Mouse (Mus musculus): ENCODE measurements around the gene Ppp1r12c. TPM values are rescaled to one million over a fixed set of nuclear protein-coding genes. Genes with fewer than 3 reads are reported as not detected.
"Not testable (repeated sequence)": the region's sequence is repeated elsewhere in the genome, so short reads cannot be mapped to it uniquely, and the experiment has no call there.

The Ppp1r12c gene
- 50.2 and 53.9 TPM in 2 replicates for polyA plus RNA-seq (2016; fragmentation: Nextera tagmentation; extraction: Ambion mirVana)

DNA sequence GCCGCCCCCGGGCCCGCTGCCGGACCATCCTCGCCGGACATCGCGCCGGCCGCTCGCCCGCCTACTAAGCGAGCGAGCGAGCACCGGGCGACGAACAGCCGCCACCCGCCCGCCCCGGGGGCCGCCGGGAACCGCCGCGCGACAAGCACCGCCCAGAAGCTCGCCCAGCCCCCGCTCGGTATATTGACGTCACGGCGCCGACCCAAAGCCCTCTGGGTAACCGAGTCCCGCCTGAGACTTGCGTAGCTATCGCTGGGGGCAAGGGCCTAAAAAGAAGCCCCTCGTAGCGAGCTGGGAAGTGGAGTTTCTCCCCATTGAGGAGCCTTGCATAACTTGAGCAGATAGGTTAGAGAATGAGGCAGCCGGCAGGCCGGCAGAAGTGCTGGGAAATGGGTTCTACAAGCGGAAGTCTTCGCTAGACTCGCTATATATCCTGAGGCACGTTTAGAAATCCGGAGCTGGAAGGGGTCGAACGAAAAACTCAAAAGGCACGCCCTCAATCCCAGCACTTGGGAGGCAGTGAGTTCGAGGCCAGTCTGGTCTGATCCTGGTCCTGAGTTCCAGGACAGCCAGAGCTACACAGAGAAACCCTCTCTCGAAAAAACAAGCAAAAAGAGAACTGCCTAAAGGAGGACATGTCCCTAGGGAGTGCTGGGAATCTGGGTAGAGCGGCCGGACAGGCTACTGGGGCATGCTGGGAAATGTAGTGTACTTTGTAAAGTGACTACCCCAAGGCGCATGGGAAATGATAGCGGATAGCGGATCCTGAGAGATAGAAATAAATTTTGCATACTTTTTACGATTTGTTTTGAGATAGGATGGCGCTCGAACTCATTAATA, at the start of gene Ppp1r12c:
Gene Ppp1r12c (minus strand): TSS at position 123 of the 840 bp plus-strand sequence.
- H3K4me2 ChIP-seq = peak within 1 kb of the TSS; percentile 83
- H3K27ac ChIP-seq (ENCODE audit: poor library complexity, severe bottlenecking) = peak within 1 kb of the TSS; percentile 89
- no peaks in the 10 kb centered on the region for H3K27me3 ChIP-seq (replicated peaks)
- WGBS = under 1% methylated on average over 62 of the region's 62 CpGs
- peaks cover 14% of the 10 kb centered on the region for H3K36me3 ChIP-seq
- H3K4me1 ChIP-seq (replicated peaks) = peaks cover 50% of the 10 kb centered on the region
- peak within 1 kb of the TSS; percentile 97 for H3K9ac ChIP-seq
- peak within 1 kb of the TSS; percentile 90 for H3K4me3 ChIP-seq
- peak; percentile 95 for ATAC-seq (ENCODE audit: insufficient number of reproducible peaks, low FRiP score)
- H3K9me3 ChIP-seq (replicated peaks) = no peaks in the 10 kb centered on the region

DNA sequence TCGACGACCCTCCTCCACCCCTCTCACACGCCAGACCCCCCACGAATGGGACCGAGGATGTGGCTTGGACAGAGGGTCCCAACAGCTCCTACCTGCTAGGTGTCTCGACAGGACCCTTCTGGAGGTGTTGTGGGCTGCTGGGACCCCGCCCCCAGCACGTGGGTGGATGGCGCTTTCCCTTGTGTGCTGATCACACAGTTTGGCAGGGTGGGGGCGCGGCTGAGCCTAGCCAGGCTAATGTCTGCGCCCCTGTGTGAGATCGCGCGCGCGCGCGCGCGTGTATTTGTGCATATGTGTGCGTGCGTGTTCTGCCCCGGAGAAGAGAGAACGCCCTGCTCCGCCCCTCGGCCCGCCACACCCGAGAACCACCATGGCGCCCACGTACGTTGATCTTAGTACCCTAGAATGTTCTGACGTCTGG, 45.8 kb upstream of the Ppp1r12c start, which contains the start of gene Syt5:
Gene Syt5 (minus strand): TSS at position 321 of the 421 bp plus-strand sequence.
- no peak for ATAC-seq (ENCODE audit: insufficient number of reproducible peaks, low FRiP score)
- H3K27ac ChIP-seq (ENCODE audit: poor library complexity, severe bottlenecking) = no peak within 1 kb of the TSS
- WGBS = 7% methylated on average over 32 of the region's 33 CpGs
- no peaks in the 10 kb centered on the region for H3K36me3 ChIP-seq
- H3K4me3 ChIP-seq = peak within 1 kb of the TSS; percentile 37
- H3K4me2 ChIP-seq = peak within 1 kb of the TSS; percentile 65
- peaks cover 15% of the 10 kb centered on the region for H3K4me1 ChIP-seq (replicated peaks)
- H3K27me3 ChIP-seq (replicated peaks) = peaks cover 47% of the 10 kb centered on the region
- no peaks in the 10 kb centered on the region for H3K9me3 ChIP-seq (replicated peaks)
- H3K9ac ChIP-seq = no peak within 1 kb of the TSS; the same call in 1 of the 2 replicates

DNA sequence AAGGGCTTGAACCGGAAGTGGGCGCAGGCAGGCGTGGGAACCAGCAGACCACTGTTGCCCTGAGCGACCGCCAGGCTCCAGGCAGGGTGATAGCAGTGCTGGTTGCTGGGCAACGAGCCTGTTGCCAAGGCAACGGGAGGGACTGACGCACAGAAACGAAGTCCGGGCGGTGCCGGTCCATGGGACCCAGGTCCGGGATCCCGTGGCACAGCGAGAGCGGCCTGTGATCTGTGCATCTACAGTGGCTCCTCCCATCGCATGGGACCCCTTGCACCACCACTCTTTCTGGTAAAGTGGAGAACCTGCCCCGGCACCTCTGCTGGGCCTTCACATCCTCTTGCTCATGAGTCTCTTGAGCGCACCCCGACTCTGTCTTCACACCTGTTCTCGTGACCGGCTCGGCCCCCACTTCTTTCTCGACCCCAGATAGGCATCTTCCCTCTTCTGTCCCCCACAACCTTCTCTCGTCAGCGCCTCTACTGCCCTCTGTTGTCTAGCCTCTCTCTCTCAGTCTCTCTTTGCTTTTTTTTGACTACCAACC, 45.2 kb upstream of the Ppp1r12c start:
- H3K4me3 ChIP-seq = peak overlapping the region; percentile 37
- WGBS = 5% methylated on average over 26 of the region's 26 CpGs
- no peak overlapping the region for H3K9ac ChIP-seq
- H3K4me2 ChIP-seq = peak overlapping the region; percentile 65
- H3K27ac ChIP-seq (ENCODE audit: poor library complexity, severe bottlenecking) = no peak overlapping the region
- H3K4me1 ChIP-seq (replicated peaks) = peaks cover 15% of the 10 kb centered on the region
- H3K36me3 ChIP-seq = no peaks in the 10 kb centered on the region
- peaks cover 46% of the 10 kb centered on the region for H3K27me3 ChIP-seq (replicated peaks)
- H3K9me3 ChIP-seq (replicated peaks) = no peaks in the 10 kb centered on the region
- peak; percentile 73 for ATAC-seq (ENCODE audit: insufficient number of reproducible peaks, low FRiP score)

DNA sequence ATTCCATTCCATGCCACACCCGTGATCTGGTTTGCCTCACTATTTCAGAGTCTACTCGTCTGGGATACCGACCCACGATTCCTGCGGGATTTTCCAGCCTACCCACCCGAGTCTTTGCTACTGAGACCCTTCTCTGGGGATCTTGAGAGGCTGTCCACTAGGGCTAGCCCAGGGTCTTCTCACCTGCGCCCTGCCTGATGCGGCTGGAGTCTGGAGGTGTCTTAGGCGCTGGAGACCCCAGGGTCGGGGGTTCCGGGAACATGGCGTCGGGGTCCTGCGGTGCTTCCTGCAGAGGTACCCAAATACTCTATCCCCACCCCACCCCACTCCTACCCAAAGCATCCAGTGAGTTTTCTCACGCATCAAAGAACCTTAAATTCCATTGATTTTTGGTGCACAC, 44.6 kb upstream of the Ppp1r12c start:
- Histone ChIP-seq H3K9ac (no peak overlapping the region), H3K27me3 (replicated peaks) (peaks cover 45% of the 10 kb centered on the region), H3K36me3 (no peaks in the 10 kb centered on the region), H3K4me2 (no peak overlapping the region; the same call in 1 of the 2 replicates), H3K9me3 (replicated peaks) (no peaks in the 10 kb centered on the region), H3K4me1 (replicated peaks) (peaks cover 15% of the 10 kb centered on the region), H3K4me3 (no peak overlapping the region), H3K27ac (ENCODE audit: poor library complexity, severe bottlenecking) (no peak overlapping the region)
- no peak for ATAC-seq (ENCODE audit: insufficient number of reproducible peaks, low FRiP score)
- WGBS = 69% methylated on average over 15 of the region's 15 CpGs

DNA sequence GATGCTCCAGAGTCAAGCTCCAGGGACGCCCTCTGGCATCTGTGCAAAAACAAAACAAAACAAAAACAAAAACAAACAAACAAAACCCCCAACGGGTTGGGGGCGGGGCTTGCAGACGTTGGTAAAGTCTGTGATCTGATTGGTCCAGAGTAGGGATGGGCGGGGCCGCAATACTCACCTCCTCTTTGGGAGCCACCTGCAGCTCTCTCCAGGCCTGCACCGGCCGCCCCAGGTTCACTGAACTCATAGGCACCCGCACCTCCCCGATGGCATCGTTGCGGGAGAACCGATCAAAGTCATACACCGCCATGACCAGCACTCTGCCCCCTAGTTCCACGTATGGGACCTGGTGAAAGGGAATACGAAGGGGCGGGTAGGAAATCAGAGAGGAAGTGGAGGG, 40.5 kb upstream of the Ppp1r12c start:
- Histone ChIP-seq H3K27ac (ENCODE audit: poor library complexity, severe bottlenecking) (no peak overlapping the region), H3K9ac (no peak overlapping the region), H3K27me3 (replicated peaks) (peaks cover 29% of the 10 kb centered on the region), H3K4me1 (replicated peaks) (peaks cover 11% of the 10 kb centered on the region), H3K4me2 (no peak overlapping the region), H3K4me3 (no peak overlapping the region), H3K36me3 (no peaks in the 10 kb centered on the region), H3K9me3 (replicated peaks) (no peaks in the 10 kb centered on the region)
- ATAC-seq (ENCODE audit: insufficient number of reproducible peaks, low FRiP score) = peak; percentile 74
- 26% methylated on average over 17 of the region's 17 CpGs for WGBS

DNA sequence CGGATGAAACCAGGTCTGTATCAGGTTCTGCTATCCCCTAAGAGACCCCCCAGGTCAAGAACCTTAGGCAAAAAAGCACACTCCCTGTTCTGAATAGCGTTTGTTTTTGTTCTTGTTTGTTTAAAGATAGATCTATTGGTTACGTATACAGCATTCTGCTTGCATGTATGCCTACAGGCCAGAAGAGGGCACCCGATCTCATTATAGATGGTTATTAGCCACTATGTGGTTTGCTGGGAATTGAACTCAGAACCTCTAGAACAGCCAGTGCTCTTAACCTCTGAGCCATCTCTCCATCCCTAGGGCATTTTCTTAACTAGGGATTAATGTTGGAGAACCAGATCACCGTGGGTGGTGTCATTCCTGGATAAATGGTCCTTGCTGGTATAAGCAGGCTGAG, 39.9 kb upstream of the Ppp1r12c start:
- Histone ChIP-seq H3K4me1 (replicated peaks) (peaks cover 4% of the 10 kb centered on the region), H3K4me3 (no peak overlapping the region), H3K9me3 (replicated peaks) (no peaks in the 10 kb centered on the region), H3K27me3 (replicated peaks) (peaks cover 22% of the 10 kb centered on the region), H3K36me3 (no peaks in the 10 kb centered on the region), H3K9ac (no peak overlapping the region), H3K4me2 (no peak overlapping the region), H3K27ac (ENCODE audit: poor library complexity, severe bottlenecking) (no peak overlapping the region)
- 63% methylated on average over 5 of the region's 5 CpGs for WGBS
- ATAC-seq (ENCODE audit: insufficient number of reproducible peaks, low FRiP score) = no peak

DNA sequence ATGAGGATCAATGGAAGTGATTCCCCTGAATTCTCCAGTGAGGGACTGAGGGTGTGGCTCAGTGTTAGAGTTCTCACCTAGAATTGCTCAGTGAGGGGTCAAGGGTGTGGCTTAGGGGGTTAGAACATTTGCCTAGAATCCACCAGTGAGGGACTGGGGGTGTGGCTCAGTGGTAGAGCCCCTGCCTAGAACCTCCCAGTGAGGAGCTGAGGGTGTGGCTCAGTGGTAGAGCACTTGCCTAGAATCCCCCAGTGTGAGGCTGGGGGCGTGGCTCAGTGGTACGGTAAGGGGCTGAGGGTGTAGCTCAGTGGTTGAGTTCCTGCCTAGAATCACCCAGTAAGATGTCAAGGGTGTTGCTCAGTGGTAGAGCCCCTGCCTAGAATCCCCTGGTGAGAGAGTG, 37.5 kb upstream of the Ppp1r12c start:
- peaks cover 20% of the 10 kb centered on the region; the same call in 1 of the 2 replicates for H3K27me3 ChIP-seq (replicated peaks)
- no peak overlapping the region for H3K4me3 ChIP-seq
- no peaks in the 10 kb centered on the region for H3K9me3 ChIP-seq (replicated peaks)
- H3K4me1 ChIP-seq (replicated peaks) = no peaks in the 10 kb centered on the region
- H3K36me3 ChIP-seq = no peaks in the 10 kb centered on the region
- no peak overlapping the region for H3K27ac ChIP-seq (ENCODE audit: poor library complexity, severe bottlenecking)
- no peak overlapping the region for H3K9ac ChIP-seq
- H3K4me2 ChIP-seq = no peak overlapping the region
- WGBS = 72% methylated on average over 2 of the region's 2 CpGs
- no peak for ATAC-seq (ENCODE audit: insufficient number of reproducible peaks, low FRiP score)

DNA sequence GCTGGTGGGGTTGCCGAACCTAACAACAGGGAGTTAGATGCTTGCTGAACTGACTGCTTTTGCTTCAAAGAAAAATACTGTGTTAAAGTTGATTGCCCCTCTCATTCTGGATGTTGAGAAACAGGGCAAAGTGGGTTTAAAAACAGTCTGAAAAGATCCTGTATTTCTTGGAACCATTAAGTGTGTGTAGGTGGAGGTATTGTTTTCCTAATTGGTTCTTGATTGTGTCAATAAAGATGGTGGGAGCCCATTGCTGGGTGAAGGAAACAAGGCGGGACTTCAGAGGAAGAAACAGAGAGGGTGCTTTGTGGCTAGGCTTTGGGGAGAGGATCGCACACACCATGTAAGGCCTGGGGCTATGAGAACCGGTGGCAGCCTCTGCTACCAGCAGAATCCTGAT, 35.7 kb upstream of the Ppp1r12c start:
- no peak for ATAC-seq (ENCODE audit: insufficient number of reproducible peaks, low FRiP score)
- Histone ChIP-seq H3K27ac (ENCODE audit: poor library complexity, severe bottlenecking) (no peak overlapping the region), H3K4me2 (no peak overlapping the region), H3K9me3 (replicated peaks) (no peaks in the 10 kb centered on the region), H3K4me3 (no peak overlapping the region), H3K27me3 (replicated peaks) (peaks cover 11% of the 10 kb centered on the region; the same call in 1 of the 2 replicates), H3K4me1 (replicated peaks) (peaks cover 1% of the 10 kb centered on the region), H3K36me3 (no peaks in the 10 kb centered on the region), H3K9ac (no peak overlapping the region)
- 49% methylated on average over 4 of the region's 4 CpGs for WGBS

DNA sequence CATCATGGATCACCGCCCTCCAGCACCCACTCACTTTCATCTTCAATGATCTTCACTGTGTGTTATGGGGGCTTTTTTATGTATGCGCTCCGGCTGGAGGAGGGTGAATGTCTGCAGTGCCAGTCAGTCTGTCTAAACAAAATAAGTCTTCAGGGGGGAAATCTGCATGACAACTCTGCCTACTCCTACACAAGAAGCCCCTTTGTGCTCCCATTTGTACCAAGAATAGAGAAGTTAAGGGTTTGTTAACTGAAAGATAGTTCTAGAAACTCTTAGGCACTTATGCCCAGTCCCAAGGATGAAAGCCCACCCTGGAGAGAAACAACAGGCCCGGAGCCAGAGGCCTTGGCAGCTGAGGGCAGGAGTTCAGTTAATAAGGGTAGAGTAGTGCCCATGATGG, 34.9 kb upstream of the Ppp1r12c start:
- H3K4me3 ChIP-seq = no peak overlapping the region
- ATAC-seq (ENCODE audit: insufficient number of reproducible peaks, low FRiP score) = no peak
- H3K4me2 ChIP-seq = no peak overlapping the region
- peaks cover 9% of the 10 kb centered on the region for H3K27me3 ChIP-seq (replicated peaks)
- no peak overlapping the region for H3K9ac ChIP-seq
- 88% methylated on average over 4 of the region's 4 CpGs for WGBS
- H3K4me1 ChIP-seq (replicated peaks) = peaks cover 8% of the 10 kb centered on the region
- H3K27ac ChIP-seq (ENCODE audit: poor library complexity, severe bottlenecking) = no peak overlapping the region
- no peaks in the 10 kb centered on the region for H3K36me3 ChIP-seq
- no peaks in the 10 kb centered on the region for H3K9me3 ChIP-seq (replicated peaks)

DNA sequence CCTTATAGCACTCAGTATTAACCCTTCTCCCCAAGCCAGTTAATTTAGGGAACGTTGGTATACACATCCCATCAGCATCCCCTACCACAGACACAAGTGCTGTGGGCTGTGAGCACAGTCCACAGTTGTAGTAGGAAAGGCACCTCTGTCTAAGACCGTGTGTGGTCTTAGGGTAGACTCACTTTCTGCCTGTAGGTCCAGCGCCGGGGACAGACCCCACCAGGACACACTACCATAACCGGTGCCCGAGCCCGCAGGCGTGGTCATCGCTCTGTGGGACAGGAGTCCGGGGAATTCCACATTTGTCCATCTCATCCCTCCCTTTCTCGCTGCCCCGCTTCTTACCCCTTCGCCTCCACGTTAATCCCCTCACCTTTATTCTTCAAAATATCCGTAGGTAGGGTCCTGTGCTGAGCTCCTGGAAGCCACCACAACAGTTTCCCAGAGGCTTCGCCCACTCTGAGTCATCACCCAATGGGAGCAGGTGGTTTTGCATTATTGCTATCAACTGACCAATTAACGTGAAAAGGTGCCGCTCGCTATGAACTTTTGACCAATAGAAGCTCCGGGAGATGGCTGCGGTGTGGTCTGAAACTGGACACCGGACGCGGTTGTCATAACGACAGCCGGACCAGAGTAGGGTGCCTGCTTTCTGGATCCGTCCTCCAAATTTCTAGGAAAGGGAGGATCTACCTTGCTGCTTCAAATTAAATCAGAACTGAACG, 30.7 kb upstream of the Ppp1r12c start, which contains the start of gene Dnaaf3:
Gene Dnaaf3 (minus strand): TSS at position 449 of the 725 bp plus-strand sequence.
- WGBS = 5% methylated on average over 28 of the region's 28 CpGs
- Histone ChIP-seq H3K4me3 (peak within 1 kb of the TSS; percentile 45), H3K4me2 (peak within 1 kb of the TSS; percentile 80), H3K9ac (peak within 1 kb of the TSS; percentile 7; the same call in 1 of the 2 replicates), H3K36me3 (no peaks in the 10 kb centered on the region), H3K27ac (ENCODE audit: poor library complexity, severe bottlenecking) (no peak within 1 kb of the TSS), H3K27me3 (replicated peaks) (peaks cover 29% of the 10 kb centered on the region), H3K4me1 (replicated peaks) (peaks cover 11% of the 10 kb centered on the region), H3K9me3 (replicated peaks) (no peaks in the 10 kb centered on the region)
- ATAC-seq (ENCODE audit: insufficient number of reproducible peaks, low FRiP score) = peak; percentile 89

DNA sequence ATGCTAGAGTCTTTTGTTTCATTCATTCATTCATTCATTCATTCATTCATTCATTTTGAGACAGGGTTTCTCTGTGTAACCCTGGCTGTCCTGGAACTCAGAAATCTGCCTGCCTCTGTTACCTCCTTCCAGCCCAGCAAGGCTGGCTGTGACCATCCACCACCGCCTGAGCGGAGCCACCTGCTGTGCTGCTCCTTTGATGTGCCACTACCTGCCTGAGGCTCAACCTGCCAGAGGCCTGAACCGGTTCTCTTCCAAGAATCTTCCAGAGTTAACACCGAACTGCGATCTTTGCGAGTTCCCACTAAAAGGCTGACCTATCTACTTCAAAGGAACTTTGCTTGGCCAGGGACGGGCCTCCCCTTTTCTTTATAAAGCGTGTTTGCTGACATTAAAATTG, 28.7 kb upstream of the Ppp1r12c start:
- H3K27ac ChIP-seq (ENCODE audit: poor library complexity, severe bottlenecking); H3K9me3 ChIP-seq (replicated peaks); H3K4me3 ChIP-seq; H3K36me3 ChIP-seq; H3K9ac ChIP-seq; ATAC-seq (ENCODE audit: insufficient number of reproducible peaks, low FRiP score); H3K4me2 ChIP-seq: not testable (repeated sequence)
- peaks cover 20% of the 10 kb centered on the region for H3K4me1 ChIP-seq (replicated peaks)
- H3K27me3 ChIP-seq (replicated peaks) = peaks cover 34% of the 10 kb centered on the region
- WGBS = 31% methylated on average over 8 of the region's 8 CpGs

Measured in heart, embryonic 12.5 days (tissue).